Mouse (Mus musculus): ENCODE results near the gene Nadk2. TPM values are rescaled to one million over a fixed set of nuclear protein-coding genes. Genes with fewer than 3 reads are reported as not detected.

Gene Nadk2
- polyA plus RNA-seq, 1 experiment from 2014 or later = 33.0 TPM

DNA sequence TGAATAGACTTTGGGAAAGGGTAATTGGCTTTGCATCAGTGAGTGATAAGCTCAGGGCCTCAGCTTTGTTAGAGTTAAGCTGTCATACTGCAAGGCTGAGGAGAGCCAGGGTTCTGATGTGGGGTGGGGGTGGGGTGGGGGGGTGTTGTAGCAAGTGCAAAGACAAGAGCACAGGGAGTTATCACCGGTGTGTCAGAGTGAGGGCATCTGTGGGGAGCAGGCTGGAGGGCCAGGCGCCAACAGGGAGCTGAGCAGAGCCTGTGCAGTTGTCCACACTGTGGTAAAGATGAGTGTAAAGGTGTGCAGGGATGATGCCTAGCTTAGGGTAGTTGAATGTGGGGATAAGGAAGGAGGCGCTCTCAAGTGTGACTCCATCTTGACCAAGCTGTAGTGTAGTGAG lies 10.2 kb downstream of the Nadk2 start:
- Histone ChIP-seq H3K4me2 (replicated peaks; ENCODE audit: low read depth, low read length) (no peak overlapping the region), H3K27me3 (ENCODE audit: control insufficient read depth, insufficient read depth, low read length) (no peaks in the 10 kb centered on the region), H3K27ac (ENCODE audit: low read depth, low read length) (no peak overlapping the region), H3K4me1 (ENCODE audit: control insufficient read depth, insufficient read depth, low read length) (peaks cover 8% of the 10 kb centered on the region; the same call in 1 of the 2 replicates), H3K4me3 (ENCODE audit: low read length) (no peak overlapping the region), H3K9ac (ENCODE audit: low read depth, low read length) (no peak overlapping the region), H3K9me3 (ENCODE audit: control insufficient read depth, low read length) (no peaks in the 10 kb centered on the region), H3K36me3 (ENCODE audit: control insufficient read depth, insufficient read depth, low read length) (no peaks in the 10 kb centered on the region; the same call in 1 of the 2 replicates)
- 88% methylated on average over 3 of the region's 3 CpGs for WGBS
- ATAC-seq (ENCODE audit: low FRiP score, low TSS enrichment) = 0 out of 2 replicates have a peak, but pooled peaks have one; percentile 39

DNA sequence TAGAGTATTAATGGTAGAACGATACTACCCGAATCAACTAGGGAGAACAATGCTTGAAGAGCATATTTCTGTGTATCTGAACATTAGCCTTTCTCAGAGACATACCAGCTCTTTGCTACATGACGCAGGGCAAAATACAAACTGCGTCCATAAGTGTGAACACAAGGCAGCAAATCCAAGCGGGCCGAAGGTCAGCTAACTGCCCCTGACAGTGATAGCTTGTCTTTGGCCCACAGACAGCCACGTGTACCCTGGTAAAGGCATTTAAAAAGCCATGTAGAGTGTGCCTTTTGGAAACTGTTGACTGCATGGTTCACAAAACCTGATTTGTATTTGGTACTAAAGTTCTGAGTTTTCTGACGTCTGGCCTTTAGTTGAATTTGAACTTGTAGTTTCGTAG lies 11.7 kb downstream of the Nadk2 start:
- Histone ChIP-seq H3K27me3 (ENCODE audit: control insufficient read depth, insufficient read depth, low read length) (no peaks in the 10 kb centered on the region), H3K9ac (ENCODE audit: low read depth, low read length) (no peak overlapping the region), H3K27ac (ENCODE audit: low read depth, low read length) (no peak overlapping the region), H3K9me3 (ENCODE audit: control insufficient read depth, low read length) (no peaks in the 10 kb centered on the region), H3K4me3 (ENCODE audit: low read length) (no peak overlapping the region), H3K4me1 (ENCODE audit: control insufficient read depth, insufficient read depth, low read length) (peaks cover 8% of the 10 kb centered on the region; the same call in 1 of the 2 replicates), H3K36me3 (ENCODE audit: control insufficient read depth, insufficient read depth, low read length) (peaks cover 5% of the 10 kb centered on the region; the same call in 1 of the 2 replicates), H3K4me2 (replicated peaks; ENCODE audit: low read depth, low read length) (no peak overlapping the region)
- 86% methylated on average over 9 of the region's 9 CpGs for WGBS
- ATAC-seq (ENCODE audit: low FRiP score, low TSS enrichment) = no peak

DNA sequence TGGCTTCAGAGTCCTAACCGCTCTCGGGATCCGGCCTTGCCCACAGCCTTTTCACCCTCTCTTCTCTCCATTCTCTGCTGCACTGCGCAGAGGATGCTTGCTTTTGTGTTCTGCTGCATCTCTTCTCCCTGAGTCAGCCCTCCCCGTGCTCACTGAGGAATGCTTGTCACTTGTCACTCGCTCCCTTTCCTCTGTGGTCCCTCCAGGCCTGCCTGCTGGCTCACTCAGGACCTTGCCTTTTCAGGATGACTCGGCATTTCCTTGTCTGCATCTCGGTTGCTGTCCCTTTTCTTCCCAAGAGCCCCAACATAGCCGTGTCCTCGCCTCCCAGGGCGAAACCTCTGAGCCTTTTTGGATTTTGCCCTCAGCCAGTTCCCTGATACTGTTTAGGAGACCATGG lies 15.8 kb downstream of the Nadk2 start:
- no peak overlapping the region for H3K4me3 ChIP-seq (ENCODE audit: low read length)
- H3K4me1 ChIP-seq (ENCODE audit: control insufficient read depth, insufficient read depth, low read length) = no peaks in the 10 kb centered on the region
- H3K9ac ChIP-seq (ENCODE audit: low read depth, low read length) = no peak overlapping the region
- no peaks in the 10 kb centered on the region; the same call in 1 of the 2 replicates for H3K27me3 ChIP-seq (ENCODE audit: control insufficient read depth, insufficient read depth, low read length)
- no peak overlapping the region for H3K27ac ChIP-seq (ENCODE audit: low read depth, low read length)
- H3K9me3 ChIP-seq (ENCODE audit: control insufficient read depth, low read length) = no peaks in the 10 kb centered on the region
- peaks cover 5% of the 10 kb centered on the region; the same call in 1 of the 2 replicates for H3K36me3 ChIP-seq (ENCODE audit: control insufficient read depth, insufficient read depth, low read length)
- 85% methylated on average over 11 of the region's 11 CpGs for WGBS
- no peak overlapping the region for H3K4me2 ChIP-seq (replicated peaks; ENCODE audit: low read depth, low read length)
- ATAC-seq (ENCODE audit: low FRiP score, low TSS enrichment) = no peak

DNA sequence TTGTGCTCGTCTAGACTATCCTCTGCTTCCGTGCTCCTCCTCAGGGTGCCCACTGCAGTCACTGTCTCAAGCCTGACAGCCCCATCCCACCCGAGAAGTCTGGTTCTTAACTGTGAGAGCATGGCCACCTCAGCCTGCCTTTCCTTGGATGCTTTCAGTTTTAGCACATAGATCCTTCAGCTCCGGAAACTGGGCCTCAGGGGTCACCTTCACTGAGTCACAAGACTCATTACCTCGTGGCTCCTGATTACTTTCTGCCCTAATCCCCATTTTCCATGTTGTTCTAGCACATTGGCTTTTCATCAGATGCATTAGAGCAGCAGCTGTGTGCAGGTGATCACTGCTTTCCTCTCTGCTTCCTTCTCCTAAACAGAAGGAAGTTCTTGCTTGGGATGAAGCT lies 16.4 kb downstream of the Nadk2 start:
- H3K27ac ChIP-seq (ENCODE audit: low read depth, low read length) = no peak overlapping the region
- H3K4me1 ChIP-seq (ENCODE audit: control insufficient read depth, insufficient read depth, low read length) = no peaks in the 10 kb centered on the region
- no peak for ATAC-seq (ENCODE audit: low FRiP score, low TSS enrichment)
- H3K9ac ChIP-seq (ENCODE audit: low read depth, low read length) = no peak overlapping the region
- WGBS = 81% methylated on average over 5 of the region's 5 CpGs
- H3K4me2 ChIP-seq (replicated peaks; ENCODE audit: low read depth, low read length) = no peak overlapping the region
- no peaks in the 10 kb centered on the region for H3K9me3 ChIP-seq (ENCODE audit: control insufficient read depth, low read length)
- no peaks in the 10 kb centered on the region; the same call in 1 of the 2 replicates for H3K27me3 ChIP-seq (ENCODE audit: control insufficient read depth, insufficient read depth, low read length)
- no peak overlapping the region for H3K4me3 ChIP-seq (ENCODE audit: low read length)
- H3K36me3 ChIP-seq (ENCODE audit: control insufficient read depth, insufficient read depth, low read length) = peaks cover 5% of the 10 kb centered on the region; the same call in 1 of the 2 replicates

DNA sequence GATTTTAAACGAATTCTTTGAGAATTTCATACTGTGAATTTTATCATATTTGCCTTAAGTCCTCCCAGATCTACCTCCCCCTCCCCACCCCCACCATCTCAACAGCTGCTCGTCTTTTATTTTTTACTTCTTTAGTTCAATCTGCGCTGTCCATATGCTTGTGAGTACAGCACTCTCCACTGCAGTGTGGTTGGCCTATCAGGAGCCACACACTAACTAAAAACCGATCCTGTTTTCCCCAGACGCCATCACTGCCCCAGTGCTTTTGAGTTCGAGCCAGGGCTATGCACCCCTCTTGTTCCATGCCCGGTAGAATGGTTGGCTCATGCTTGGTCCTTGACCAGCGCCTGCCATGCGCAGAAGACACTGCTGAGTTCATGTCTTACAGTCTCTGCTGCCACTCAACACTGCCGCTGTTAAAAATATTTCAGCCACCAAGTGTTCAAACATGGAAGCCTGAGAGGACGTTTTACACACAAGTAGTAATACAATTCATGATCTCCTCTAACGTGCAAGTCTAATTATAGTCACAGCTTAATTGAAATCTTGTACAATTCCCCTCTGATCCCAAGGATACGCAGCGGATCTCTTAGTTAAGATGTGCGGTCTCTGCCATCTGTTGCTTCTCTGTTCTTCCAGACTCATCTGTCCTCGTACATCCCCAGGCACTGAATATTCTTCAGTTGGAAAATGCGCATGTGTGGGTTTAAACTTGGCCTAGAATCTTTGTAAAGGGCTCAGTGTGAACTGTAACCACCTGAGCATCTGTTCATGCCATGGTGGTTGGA lies 17.0 kb downstream of the Nadk2 start:
- H3K9ac ChIP-seq (ENCODE audit: low read depth, low read length) = no peak overlapping the region
- no peak overlapping the region for H3K4me3 ChIP-seq (ENCODE audit: low read length)
- no peak overlapping the region for H3K27ac ChIP-seq (ENCODE audit: low read depth, low read length)
- H3K4me1 ChIP-seq (ENCODE audit: control insufficient read depth, insufficient read depth, low read length) = no peaks in the 10 kb centered on the region
- no peaks in the 10 kb centered on the region; the same call in 1 of the 2 replicates for H3K27me3 ChIP-seq (ENCODE audit: control insufficient read depth, insufficient read depth, low read length)
- no peak overlapping the region for H3K4me2 ChIP-seq (replicated peaks; ENCODE audit: low read depth, low read length)
- WGBS = 89% methylated on average over 17 of the region's 17 CpGs
- ATAC-seq (ENCODE audit: low FRiP score, low TSS enrichment) = no peak
- H3K9me3 ChIP-seq (ENCODE audit: control insufficient read depth, low read length) = no peaks in the 10 kb centered on the region
- H3K36me3 ChIP-seq (ENCODE audit: control insufficient read depth, insufficient read depth, low read length) = peaks cover 10% of the 10 kb centered on the region; the same call in 1 of the 2 replicates

DNA sequence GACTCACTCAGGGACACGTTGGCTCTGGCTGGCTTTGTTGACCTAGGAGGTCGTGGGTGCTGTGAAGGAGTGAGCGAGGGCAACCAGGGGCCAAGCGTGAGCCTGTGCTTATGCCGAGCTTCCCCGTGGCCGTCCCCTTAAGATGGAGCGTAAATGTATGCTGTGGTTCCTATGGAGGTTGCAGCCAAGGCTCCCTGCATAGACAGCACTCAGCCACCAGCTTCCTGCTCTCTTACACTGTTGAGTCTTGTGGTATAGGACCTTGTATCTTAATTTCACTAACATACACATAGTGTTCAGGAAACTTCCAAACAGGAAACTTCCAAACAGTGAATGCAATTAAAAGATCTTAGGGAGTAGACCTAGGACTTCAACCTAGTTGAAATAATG lies 17.6 kb downstream of the Nadk2 start:
- ATAC-seq (ENCODE audit: low FRiP score, low TSS enrichment) = peak; percentile 57; the same call in 1 of the 2 replicates
- peaks cover 16% of the 10 kb centered on the region for H3K36me3 ChIP-seq (ENCODE audit: control insufficient read depth, insufficient read depth, low read length)
- no peak overlapping the region for H3K27ac ChIP-seq (ENCODE audit: low read depth, low read length)

DNA sequence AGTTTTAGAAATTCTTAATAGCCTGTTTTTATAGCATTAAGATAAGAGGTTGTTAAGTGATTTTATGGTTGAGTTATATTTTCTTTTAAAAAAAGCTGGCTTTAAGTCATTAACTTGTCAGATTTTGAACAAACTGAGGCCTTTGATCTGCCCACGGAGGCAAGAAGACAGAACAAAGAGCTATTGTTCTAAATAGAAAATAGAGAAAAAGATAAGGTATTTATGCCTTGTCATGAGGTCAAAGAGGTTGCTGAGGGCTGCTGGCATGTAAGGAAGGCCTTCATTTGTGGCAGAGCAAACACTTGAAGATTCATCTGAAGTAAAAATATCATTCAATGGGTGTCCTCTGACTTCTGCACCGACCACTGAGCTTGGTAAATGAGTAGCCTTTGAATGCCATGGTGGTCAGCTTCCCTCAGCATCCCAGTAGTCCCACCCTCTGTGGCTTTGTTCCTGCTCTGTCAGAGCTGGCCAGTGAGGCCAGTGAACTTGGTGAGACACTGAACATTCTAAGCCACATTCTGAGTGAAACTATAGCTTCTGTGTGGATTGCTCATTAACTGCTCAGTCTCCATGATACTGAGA lies 18.2 kb downstream of the Nadk2 start:
- Histone ChIP-seq H3K4me3 (ENCODE audit: low read length) (no peak overlapping the region), H3K9me3 (ENCODE audit: control insufficient read depth, low read length) (no peaks in the 10 kb centered on the region), H3K9ac (ENCODE audit: low read depth, low read length) (no peak overlapping the region), H3K4me2 (replicated peaks; ENCODE audit: low read depth, low read length) (no peak overlapping the region), H3K36me3 (ENCODE audit: control insufficient read depth, insufficient read depth, low read length) (peaks cover 21% of the 10 kb centered on the region), H3K27me3 (ENCODE audit: control insufficient read depth, insufficient read depth, low read length) (no peaks in the 10 kb centered on the region; the same call in 1 of the 2 replicates), H3K4me1 (ENCODE audit: control insufficient read depth, insufficient read depth, low read length) (peaks cover under 1% of the 10 kb centered on the region; the same call in 1 of the 2 replicates), H3K27ac (ENCODE audit: low read depth, low read length) (no peak overlapping the region)
- no peak for ATAC-seq (ENCODE audit: low FRiP score, low TSS enrichment)
- 26% methylated on average over 2 of the region's 2 CpGs for WGBS

More for the DNA sequence above, 17.6 kb downstream of the Nadk2 start:
- no peak overlapping the region for H3K4me3 ChIP-seq (ENCODE audit: low read length)
- H3K27me3 ChIP-seq (ENCODE audit: control insufficient read depth, insufficient read depth, low read length) = no peaks in the 10 kb centered on the region; the same call in 1 of the 2 replicates
- no peaks in the 10 kb centered on the region for H3K4me1 ChIP-seq (ENCODE audit: control insufficient read depth, insufficient read depth, low read length)
- H3K9me3 ChIP-seq (ENCODE audit: control insufficient read depth, low read length) = no peaks in the 10 kb centered on the region
- H3K9ac ChIP-seq (ENCODE audit: low read depth, low read length) = no peak overlapping the region
- no peak overlapping the region for H3K4me2 ChIP-seq (replicated peaks; ENCODE audit: low read depth, low read length)
- 56% methylated on average over 8 of the region's 8 CpGs for WGBS

DNA sequence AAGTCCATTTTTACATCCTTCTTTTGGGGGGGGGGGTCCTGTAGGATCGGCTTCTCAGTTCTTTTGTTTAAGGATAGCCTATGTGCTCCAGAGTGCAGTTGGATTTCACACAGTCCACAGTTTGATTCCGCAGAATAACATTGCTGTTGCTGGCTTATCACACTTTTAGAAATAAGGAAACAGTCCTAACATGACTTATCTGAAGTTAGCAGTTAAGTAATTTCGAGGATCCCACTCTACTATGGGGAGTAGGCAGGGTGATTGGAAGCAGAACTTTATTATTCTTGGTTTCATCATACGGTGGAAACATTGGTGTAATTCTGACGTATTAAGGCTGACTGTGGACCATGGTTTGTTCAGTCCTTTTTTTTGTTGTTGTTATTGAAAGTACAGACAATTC lies 19.6 kb downstream of the Nadk2 start:
- Histone ChIP-seq H3K36me3 (ENCODE audit: control insufficient read depth, insufficient read depth, low read length) (peaks cover 22% of the 10 kb centered on the region), H3K27me3 (ENCODE audit: control insufficient read depth, insufficient read depth, low read length) (no peaks in the 10 kb centered on the region; the same call in 1 of the 2 replicates), H3K4me2 (replicated peaks; ENCODE audit: low read depth, low read length) (no peak overlapping the region), H3K9me3 (ENCODE audit: control insufficient read depth, low read length) (no peaks in the 10 kb centered on the region), H3K27ac (ENCODE audit: low read depth, low read length) (no peak overlapping the region), H3K4me3 (ENCODE audit: low read length) (no peak overlapping the region), H3K4me1 (ENCODE audit: control insufficient read depth, insufficient read depth, low read length) (peaks cover 4% of the 10 kb centered on the region; the same call in 1 of the 2 replicates), H3K9ac (ENCODE audit: low read depth, low read length) (no peak overlapping the region)
- ATAC-seq (ENCODE audit: low FRiP score, low TSS enrichment) = no peak
- WGBS = 96% methylated on average over 5 of the region's 5 CpGs

Data from kidney, embryonic 14.5 days (tissue).